Mouse (Mus musculus): ENCODE data around the gene Sec16b.

DNA sequence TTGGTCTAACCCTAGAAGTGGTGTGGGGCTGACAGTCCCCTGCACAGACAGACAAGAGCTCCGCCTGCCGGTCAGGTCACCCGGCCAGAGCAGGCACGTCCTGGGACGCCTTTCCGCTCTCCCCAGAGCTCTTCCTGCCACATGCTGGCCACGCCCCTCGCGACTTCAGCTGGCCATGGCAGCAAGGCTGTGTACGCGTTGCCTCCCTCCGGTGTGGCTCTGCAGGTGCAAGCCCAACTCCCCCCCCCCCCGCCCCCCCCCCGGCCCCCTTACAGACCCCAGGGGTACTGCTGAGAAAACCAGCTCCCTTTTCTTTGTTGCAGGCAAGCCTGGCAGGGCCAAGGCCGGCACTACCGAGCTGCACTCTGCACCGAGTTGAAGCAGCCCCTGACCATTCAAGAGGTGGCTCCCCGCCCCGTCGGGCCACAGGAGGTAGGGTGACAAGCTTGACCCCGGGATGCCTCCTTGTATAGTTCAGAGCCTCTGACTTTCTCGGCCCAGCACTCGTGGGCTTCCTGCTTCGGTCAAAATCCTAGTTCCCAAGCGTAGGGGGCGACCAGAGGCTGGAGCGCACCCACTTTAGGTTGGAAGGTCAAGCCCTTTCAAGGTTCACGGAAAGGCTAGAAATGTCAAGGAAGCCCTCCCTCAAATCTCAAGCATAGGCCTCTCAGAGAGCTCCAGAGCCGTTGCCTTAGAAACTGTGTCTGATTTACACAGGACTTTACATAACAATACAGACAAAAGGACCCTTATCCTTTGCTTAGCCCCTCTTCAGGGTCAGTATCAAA is 47.9 kb upstream of the Sec16b start, which contains the start of gene Cryzl2:
- peak; percentile 80 for TF ChIP-seq CTCF (IDR thresholded peaks at IDR 0.05; ENCODE audit: control insufficient read depth, insufficient read depth, low read length)
- TF ChIP-seq POLR2A (IDR thresholded peaks at IDR 0.05; ENCODE audit: borderline replicate concordance, control insufficient read depth, low read depth, low read length) = peak; percentile 58; the same call in 1 of the 2 replicates
